Mouse (Mus musculus) heart, postnatal 0 days (tissue): ENCODE results near the gene Aplnr.

Experiments used
- CTCF ChIP-seq: IDR thresholded peaks from 2 replicates; pipeline ENCODE4 v1.5.1; 2016; ENCODE audit warnings: antibody characterized with exemption, control low read depth, low read depth
- EP300 ChIP-seq: IDR thresholded peaks from 2 replicates; pipeline ENCODE4 v1.6.1; 2016; ENCODE audit warnings: antibody characterized with exemption, low read depth

DNA sequence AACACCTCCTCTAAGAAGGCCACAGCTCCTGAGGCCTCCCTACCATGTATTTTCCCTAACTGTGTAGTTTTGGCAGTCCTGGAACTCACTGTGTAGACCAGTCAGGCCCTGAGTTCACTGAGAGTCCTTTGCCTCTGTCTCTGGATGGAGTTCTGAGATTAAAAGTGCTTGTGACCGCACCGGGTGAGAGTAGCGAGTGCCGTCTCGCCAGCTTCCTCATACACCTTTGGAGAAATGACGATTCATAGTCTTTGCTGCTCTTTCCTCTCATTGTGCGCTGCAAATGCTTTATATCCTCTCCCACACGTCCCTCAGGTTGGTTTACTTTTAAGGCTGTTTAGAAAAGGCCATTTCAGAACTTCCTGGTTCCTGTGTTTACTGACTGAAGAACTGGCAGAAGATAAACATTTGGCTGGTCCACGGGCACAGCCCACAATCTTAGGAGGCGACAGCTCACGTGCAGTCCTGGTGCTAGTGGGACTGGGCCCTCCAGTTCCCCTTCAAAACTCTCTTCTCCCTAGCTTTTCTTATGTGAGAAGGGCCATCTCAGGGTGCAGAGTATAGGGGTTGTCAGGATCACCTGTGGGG, 30.5 kb upstream of the Aplnr start:
- TF ChIP-seq CTCF (no peak), EP300 (no peak)
